Mouse (Mus musculus) erythroblast, embryonic 14.5 days (primary cell): ENCODE data around the gene Aars2. TPM values are rescaled to one million over a fixed set of nuclear protein-coding genes. Genes with fewer than 3 reads are reported as not detected.

Source experiments
- H3K27me3 ChIP-seq: 2 replicates; pipeline ENCODE4 v1.6.1; 2012; ENCODE audit warnings: inconsistent platforms; ENCODE audit not compliant: control insufficient read depth
- H3K36me3 ChIP-seq: 2 replicates; pipeline ENCODE4 v1.6.1; 2012; ENCODE audit warnings: mild to moderate bottlenecking, inconsistent platforms; ENCODE audit not compliant: control insufficient read depth
- H3K4me1 ChIP-seq: 2 replicates; pipeline ENCODE4 v1.6.1; 2012; ENCODE audit warnings: inconsistent platforms; ENCODE audit not compliant: control insufficient read depth
- H3K4me3 ChIP-seq: replicated peaks from 2 replicates; pipeline ENCODE3; 2012; ENCODE audit warnings: moderate library complexity, mild to moderate bottlenecking, inconsistent platforms
- H3K9me3 ChIP-seq: 2 replicates; pipeline ENCODE4 v1.6.1; 2012; ENCODE audit warnings: low read length, inconsistent platforms, mixed read lengths; ENCODE audit not compliant: control insufficient read depth
- GATA1 ChIP-seq: IDR thresholded peaks from 2 replicates; pipeline ENCODE4 v1.6.1; 2012; ENCODE audit warnings: low read length, inconsistent platforms, mixed read lengths
- TAL1 ChIP-seq: IDR thresholded peaks from 3 replicates; pipeline ENCODE4 v1.6.1; 2012; ENCODE audit warnings: low read length, inconsistent platforms, mixed read lengths
- polyA plus RNA-seq: library from polyadenylated mRNA; stranded (reverse); fragments of >175 nt; gene quantifications from 2 replicates; pipeline ENCODE4 v1.2.3, GENCODE M21; 2012

The Aars2 gene
- 1.3 and 1.7 TPM in 2 replicates for polyA plus RNA-seq

GRCm38 (mm10) chr17:45506700-45507189 is at the start of gene Aars2:
Gene Aars2, plus strand, starts transcription at chr17:45506841.
- Histone ChIP-seq H3K9me3 (no peaks in the 10 kb centered on the region), H3K4me1 (peaks cover 22% of the 10 kb centered on the region), H3K36me3 (peaks cover 24% of the 10 kb centered on the region), H3K4me3 (peak within 1 kb of the TSS; percentile 92), H3K27me3 (no peaks in the 10 kb centered on the region)
- no peak for TF ChIP-seq TAL1

GRCm38 (mm10) chr17:45457487-45457886 is 49.2 kb upstream of the Aars2 start:
- Histone ChIP-seq H3K4me3 (no peak overlapping the region), H3K4me1 (no peaks in the 10 kb centered on the region)
- TF ChIP-seq TAL1 (no peak), GATA1 (no peak)

GRCm38 (mm10) chr17:45458516-45458915 is 48.1 kb upstream of the Aars2 start:
- H3K4me3 ChIP-seq: no peak overlapping the region
- no peaks in the 10 kb centered on the region for H3K4me1 ChIP-seq
- H3K27me3 ChIP-seq: no peaks in the 10 kb centered on the region
- TF ChIP-seq GATA1: no peak
- no peaks in the 10 kb centered on the region for H3K36me3 ChIP-seq
- no peaks in the 10 kb centered on the region for H3K9me3 ChIP-seq

More at GRCm38 (mm10) chr17:45457487-45457886, 49.2 kb upstream of the Aars2 start:
- H3K27me3 ChIP-seq: no peaks in the 10 kb centered on the region
- no peaks in the 10 kb centered on the region for H3K9me3 ChIP-seq
- H3K36me3 ChIP-seq: no peaks in the 10 kb centered on the region

GRCm38 (mm10) chr17:45459062-45459461 is 47.6 kb upstream of the Aars2 start:
- Histone ChIP-seq H3K9me3 (no peaks in the 10 kb centered on the region), H3K27me3 (no peaks in the 10 kb centered on the region), H3K4me3 (no peak overlapping the region), H3K4me1 (no peaks in the 10 kb centered on the region), H3K36me3 (no peaks in the 10 kb centered on the region)
- TF ChIP-seq GATA1 (no peak), TAL1 (no peak)

- H3K36me3 ChIP-seq: no peaks in the 10 kb centered on the region
- H3K4me3 ChIP-seq: no peak overlapping the region
- H3K4me1 ChIP-seq: no peaks in the 10 kb centered on the region
- TF ChIP-seq TAL1 (no peak), GATA1 (no peak)
- no peaks in the 10 kb centered on the region for H3K27me3 ChIP-seq
- H3K9me3 ChIP-seq: peaks cover 3% of the 10 kb centered on the region
These were observed 44.1 kb upstream of the Aars2 start for GRCm38 (mm10) chr17:45462506-45462905.

- H3K36me3 ChIP-seq: no peaks in the 10 kb centered on the region
- H3K4me3 ChIP-seq: no peak overlapping the region
- H3K27me3 ChIP-seq: no peaks in the 10 kb centered on the region
- no peaks in the 10 kb centered on the region for H3K4me1 ChIP-seq
- TF ChIP-seq GATA1: no peak
- peaks cover 5% of the 10 kb centered on the region for H3K9me3 ChIP-seq
These were observed 42.4 kb upstream of the Aars2 start for GRCm38 (mm10) chr17:45464255-45464654.

GRCm38 (mm10) chr17:45466701-45467100 is 39.9 kb upstream of the Aars2 start:
- no peak for TF ChIP-seq TAL1
- no peak for TF ChIP-seq GATA1
- Histone ChIP-seq H3K9me3 (peaks cover 5% of the 10 kb centered on the region), H3K36me3 (no peaks in the 10 kb centered on the region), H3K27me3 (no peaks in the 10 kb centered on the region), H3K4me3 (no peak overlapping the region), H3K4me1 (no peaks in the 10 kb centered on the region)

GRCm38 (mm10) chr17:45468302-45468701 is 38.3 kb upstream of the Aars2 start:
- no peaks in the 10 kb centered on the region for H3K36me3 ChIP-seq
- no peak for TF ChIP-seq TAL1
- no peak for TF ChIP-seq GATA1
- no peak overlapping the region for H3K4me3 ChIP-seq
- H3K9me3 ChIP-seq: peaks cover 5% of the 10 kb centered on the region
- peaks cover under 1% of the 10 kb centered on the region; the same call in 1 of the 2 replicates for H3K27me3 ChIP-seq
- no peaks in the 10 kb centered on the region for H3K4me1 ChIP-seq

GRCm38 (mm10) chr17:45470726-45471125 is 35.9 kb upstream of the Aars2 start:
- Histone ChIP-seq H3K36me3 (no peaks in the 10 kb centered on the region), H3K9me3 (peaks cover 5% of the 10 kb centered on the region), H3K27me3 (peaks cover 21% of the 10 kb centered on the region), H3K4me1 (peaks cover 3% of the 10 kb centered on the region), H3K4me3 (no peak overlapping the region)
- TF ChIP-seq TAL1: no peak
- no peak for TF ChIP-seq GATA1

GRCm38 (mm10) chr17:45473667-45474066 is 33.0 kb upstream of the Aars2 start:
- Histone ChIP-seq H3K4me1 (peaks cover 6% of the 10 kb centered on the region), H3K36me3 (no peaks in the 10 kb centered on the region), H3K4me3 (no peak overlapping the region), H3K27me3 (peaks cover 34% of the 10 kb centered on the region), H3K9me3 (no peaks in the 10 kb centered on the region; the same call in 1 of the 2 replicates)
- no peak for TF ChIP-seq TAL1
- no peak for TF ChIP-seq GATA1
